Mouse (Mus musculus): ENCODE results near the gene Golga4. TPM values are rescaled to one million over a fixed set of nuclear protein-coding genes. Genes with fewer than 3 reads are reported as not detected.
A peak's percentile ranks its signal among the peaks of the same experiment; 100 is the strongest.

Gene Golga4
- polyA plus RNA-seq, 1 experiment from 2014 or later = 43.5 TPM

DNA sequence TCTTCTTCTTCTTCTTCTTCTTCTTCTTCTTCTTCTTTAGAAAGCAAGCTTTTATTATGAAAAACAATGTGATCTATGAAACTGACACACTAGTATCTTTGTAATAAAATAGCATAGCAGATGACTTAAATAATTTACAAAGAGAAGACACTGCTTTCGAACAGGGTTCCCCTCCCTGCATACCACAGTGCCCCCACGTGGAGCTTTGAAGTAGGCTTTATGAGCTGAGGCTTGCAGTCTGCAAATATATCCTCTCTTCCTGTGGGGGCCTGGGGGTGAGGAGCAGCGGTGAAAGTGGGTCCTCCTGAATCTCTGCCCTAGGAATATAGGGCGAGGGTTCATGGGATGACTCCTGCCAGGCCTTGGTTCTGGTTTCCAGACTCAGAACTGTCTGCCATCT is 64.8 kb downstream of the Golga4 start:
- H3K4me3 ChIP-seq = no peak overlapping the region
- WGBS = 65% methylated on average over 4 of the region's 4 CpGs
- H3K4me2 ChIP-seq = no peak overlapping the region
- H3K9me3 ChIP-seq = no peaks in the 10 kb centered on the region
- H3K36me3 ChIP-seq = peaks cover 54% of the 10 kb centered on the region
- H3K4me1 ChIP-seq = no peaks in the 10 kb centered on the region
- ATAC-seq (ENCODE audit: borderline replicate concordance, extremely low read depth, low FRiP score, low TSS enrichment) = no peak
- no peaks in the 10 kb centered on the region for H3K27me3 ChIP-seq
- no peak overlapping the region for H3K9ac ChIP-seq
- no peak overlapping the region for H3K27ac ChIP-seq

- no peak for ATAC-seq (ENCODE audit: borderline replicate concordance, extremely low read depth, low FRiP score, low TSS enrichment)
- Histone ChIP-seq H3K27ac (no peak overlapping the region), H3K36me3 (peaks cover 52% of the 10 kb centered on the region), H3K4me2 (no peak overlapping the region), H3K27me3 (no peaks in the 10 kb centered on the region), H3K9ac (no peak overlapping the region), H3K9me3 (no peaks in the 10 kb centered on the region), H3K4me3 (no peak overlapping the region), H3K4me1 (no peaks in the 10 kb centered on the region)
- WGBS = 78% methylated on average over 4 of the region's 4 CpGs
Measured at GRCm38 (mm10) chr9:118571701-118572100, 65.6 kb downstream of the Golga4 start.

DNA sequence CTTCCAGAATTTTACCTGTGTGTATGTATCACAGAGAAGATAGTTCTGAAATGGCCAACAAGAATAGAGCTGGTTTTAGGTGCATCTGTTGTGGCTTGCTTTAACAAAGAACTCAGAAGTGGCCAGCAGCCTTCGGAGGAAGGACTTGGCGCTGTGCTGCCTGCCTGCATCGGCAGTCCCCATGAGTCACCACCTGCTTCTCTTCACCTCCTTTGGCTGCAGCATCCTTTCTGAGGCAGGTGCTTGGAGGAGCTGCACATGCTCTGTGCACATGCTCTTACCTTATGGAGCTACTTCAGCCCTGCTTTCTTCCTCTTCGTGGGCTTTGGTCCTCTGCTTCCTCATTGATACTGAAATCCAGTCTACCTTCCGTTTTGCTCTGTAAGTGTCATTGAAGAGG is 68.8 kb downstream of the Golga4 start:
- no peaks in the 10 kb centered on the region for H3K4me1 ChIP-seq
- no peak overlapping the region for H3K27ac ChIP-seq
- no peaks in the 10 kb centered on the region for H3K9me3 ChIP-seq
- H3K4me2 ChIP-seq = no peak overlapping the region
- H3K9ac ChIP-seq = no peak overlapping the region
- no peak overlapping the region for H3K4me3 ChIP-seq
- ATAC-seq (ENCODE audit: borderline replicate concordance, extremely low read depth, low FRiP score, low TSS enrichment) = no peak
- 92% methylated on average over 5 of the region's 5 CpGs for WGBS
- H3K36me3 ChIP-seq = peaks cover 47% of the 10 kb centered on the region
- H3K27me3 ChIP-seq = no peaks in the 10 kb centered on the region

GRCm38 (mm10) chr9:118580371-118580770 is 74.3 kb downstream of the Golga4 start:
- Histone ChIP-seq H3K4me3 (no peak overlapping the region), H3K9ac (no peak overlapping the region), H3K4me1 (no peaks in the 10 kb centered on the region), H3K36me3 (peaks cover 33% of the 10 kb centered on the region; the same call in 1 of the 2 replicates), H3K4me2 (no peak overlapping the region), H3K27me3 (no peaks in the 10 kb centered on the region), H3K9me3 (no peaks in the 10 kb centered on the region), H3K27ac (no peak overlapping the region)
- WGBS = 66% methylated on average over 6 of the region's 6 CpGs
- ATAC-seq (ENCODE audit: borderline replicate concordance, extremely low read depth, low FRiP score, low TSS enrichment) = no peak

DNA sequence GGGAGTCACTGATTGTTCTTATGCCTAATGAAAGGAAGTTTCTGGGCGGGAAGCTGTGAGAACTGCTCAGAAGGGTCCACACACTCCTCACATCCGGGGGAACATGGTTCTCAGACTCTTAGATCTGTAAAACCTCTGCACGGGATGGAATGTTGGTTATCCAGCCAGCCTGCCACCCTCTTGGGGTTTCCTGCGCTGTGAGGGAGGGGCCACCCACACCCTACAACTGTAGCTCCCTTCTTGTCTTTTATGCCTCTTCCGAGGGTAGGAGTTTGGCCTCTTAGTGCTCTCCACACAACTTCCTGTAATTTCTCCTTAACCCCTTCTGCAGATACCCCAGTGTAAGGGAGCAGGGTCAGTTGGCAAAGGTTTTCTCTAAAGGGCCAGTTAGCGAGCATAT is 76.7 kb downstream of the Golga4 start:
- Histone ChIP-seq H3K27me3 (no peaks in the 10 kb centered on the region), H3K9me3 (no peaks in the 10 kb centered on the region), H3K36me3 (peaks cover 19% of the 10 kb centered on the region; the same call in 1 of the 2 replicates), H3K9ac (no peak overlapping the region), H3K27ac (no peak overlapping the region), H3K4me1 (no peaks in the 10 kb centered on the region), H3K4me2 (no peak overlapping the region), H3K4me3 (no peak overlapping the region)
- no peak for ATAC-seq (ENCODE audit: borderline replicate concordance, extremely low read depth, low FRiP score, low TSS enrichment)
- WGBS = 51% methylated on average over 6 of the region's 6 CpGs

- no peak for ATAC-seq (ENCODE audit: borderline replicate concordance, extremely low read depth, low FRiP score, low TSS enrichment)
- 92% methylated on average over 1 of the region's 1 CpGs for WGBS
- Histone ChIP-seq H3K4me1 (no peaks in the 10 kb centered on the region), H3K27me3 (no peaks in the 10 kb centered on the region), H3K4me3 (no peak overlapping the region), H3K36me3 (peaks cover 12% of the 10 kb centered on the region; the same call in 1 of the 2 replicates), H3K27ac (no peak overlapping the region), H3K9me3 (no peaks in the 10 kb centered on the region), H3K9ac (no peak overlapping the region), H3K4me2 (no peak overlapping the region)
Measured at GRCm38 (mm10) chr9:118584838-118585237, 78.8 kb downstream of the Golga4 start.

- 59% methylated on average over 6 of the region's 6 CpGs for WGBS
- Histone ChIP-seq H3K4me1 (no peaks in the 10 kb centered on the region), H3K4me2 (no peak overlapping the region), H3K36me3 (peaks cover 7% of the 10 kb centered on the region; the same call in 1 of the 2 replicates), H3K27me3 (no peaks in the 10 kb centered on the region), H3K27ac (no peak overlapping the region), H3K4me3 (no peak overlapping the region), H3K9ac (no peak overlapping the region), H3K9me3 (no peaks in the 10 kb centered on the region)
- no peak for ATAC-seq (ENCODE audit: borderline replicate concordance, extremely low read depth, low FRiP score, low TSS enrichment)
Measured at GRCm38 (mm10) chr9:118585998-118586397, 79.9 kb downstream of the Golga4 start.

- H3K36me3 ChIP-seq = peaks cover 7% of the 10 kb centered on the region; the same call in 1 of the 2 replicates
- 57% methylated on average over 4 of the region's 4 CpGs for WGBS
- H3K9me3 ChIP-seq = no peaks in the 10 kb centered on the region
- no peak overlapping the region for H3K4me2 ChIP-seq
- no peak overlapping the region for H3K9ac ChIP-seq
- no peak for ATAC-seq (ENCODE audit: borderline replicate concordance, extremely low read depth, low FRiP score, low TSS enrichment)
- no peaks in the 10 kb centered on the region for H3K27me3 ChIP-seq
- no peak overlapping the region for H3K27ac ChIP-seq
- H3K4me1 ChIP-seq = no peaks in the 10 kb centered on the region
- H3K4me3 ChIP-seq = no peak overlapping the region
Measured at GRCm38 (mm10) chr9:118587115-118587514, 81.0 kb downstream of the Golga4 start.

- WGBS = 18% methylated on average over 3 of the region's 3 CpGs
- H3K9me3 ChIP-seq = no peaks in the 10 kb centered on the region
- H3K4me1 ChIP-seq = peaks cover 12% of the 10 kb centered on the region
- H3K27me3 ChIP-seq = no peaks in the 10 kb centered on the region
- no peak for ATAC-seq (ENCODE audit: borderline replicate concordance, extremely low read depth, low FRiP score, low TSS enrichment)
- H3K4me2 ChIP-seq = no peak overlapping the region
- no peaks in the 10 kb centered on the region for H3K36me3 ChIP-seq
- H3K4me3 ChIP-seq = no peak overlapping the region
- no peak overlapping the region for H3K27ac ChIP-seq
- no peak overlapping the region for H3K9ac ChIP-seq
Measured at GRCm38 (mm10) chr9:118589249-118589648, 83.2 kb downstream of the Golga4 start.

- Histone ChIP-seq H3K9me3 (no peaks in the 10 kb centered on the region), H3K4me1 (peaks cover 12% of the 10 kb centered on the region), H3K27me3 (no peaks in the 10 kb centered on the region), H3K9ac (no peak overlapping the region), H3K4me3 (no peak overlapping the region), H3K36me3 (no peaks in the 10 kb centered on the region), H3K4me2 (no peak overlapping the region), H3K27ac (0 out of 2 replicates have a peak overlapping the region, but pooled peaks have one; percentile 1)
- ATAC-seq (ENCODE audit: borderline replicate concordance, extremely low read depth, low FRiP score, low TSS enrichment) = no peak
- 61% methylated on average over 7 of the region's 7 CpGs for WGBS
Measured at GRCm38 (mm10) chr9:118590230-118590629, 84.2 kb downstream of the Golga4 start.

DNA sequence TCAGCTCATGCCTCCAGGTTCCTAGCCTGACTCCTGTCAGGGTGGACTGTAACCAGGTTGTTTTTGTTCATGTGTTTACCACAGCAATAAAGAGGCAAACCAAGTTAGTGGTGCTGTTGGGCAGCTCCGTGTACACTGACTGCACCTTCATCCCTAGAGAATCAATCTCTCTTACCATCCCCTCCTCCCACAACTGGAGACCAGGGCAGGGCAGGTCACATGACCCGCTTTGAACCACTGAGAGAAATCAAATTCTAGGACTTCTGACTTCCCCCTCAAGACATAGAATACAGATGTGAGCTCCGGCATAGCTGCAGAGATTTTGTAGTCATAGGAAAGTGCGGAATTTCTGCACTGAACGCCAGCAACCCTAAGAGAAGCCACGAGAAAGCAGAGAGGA is 85.6 kb downstream of the Golga4 start:
- ATAC-seq (ENCODE audit: borderline replicate concordance, extremely low read depth, low FRiP score, low TSS enrichment) = no peak
- no peak overlapping the region for H3K4me2 ChIP-seq
- H3K4me1 ChIP-seq = peaks cover 12% of the 10 kb centered on the region
- no peaks in the 10 kb centered on the region for H3K36me3 ChIP-seq
- WGBS = 72% methylated on average over 6 of the region's 6 CpGs
- no peaks in the 10 kb centered on the region for H3K27me3 ChIP-seq
- no peaks in the 10 kb centered on the region for H3K9me3 ChIP-seq
- no peak overlapping the region for H3K9ac ChIP-seq
- no peak overlapping the region for H3K4me3 ChIP-seq
- H3K27ac ChIP-seq = no peak overlapping the region

DNA sequence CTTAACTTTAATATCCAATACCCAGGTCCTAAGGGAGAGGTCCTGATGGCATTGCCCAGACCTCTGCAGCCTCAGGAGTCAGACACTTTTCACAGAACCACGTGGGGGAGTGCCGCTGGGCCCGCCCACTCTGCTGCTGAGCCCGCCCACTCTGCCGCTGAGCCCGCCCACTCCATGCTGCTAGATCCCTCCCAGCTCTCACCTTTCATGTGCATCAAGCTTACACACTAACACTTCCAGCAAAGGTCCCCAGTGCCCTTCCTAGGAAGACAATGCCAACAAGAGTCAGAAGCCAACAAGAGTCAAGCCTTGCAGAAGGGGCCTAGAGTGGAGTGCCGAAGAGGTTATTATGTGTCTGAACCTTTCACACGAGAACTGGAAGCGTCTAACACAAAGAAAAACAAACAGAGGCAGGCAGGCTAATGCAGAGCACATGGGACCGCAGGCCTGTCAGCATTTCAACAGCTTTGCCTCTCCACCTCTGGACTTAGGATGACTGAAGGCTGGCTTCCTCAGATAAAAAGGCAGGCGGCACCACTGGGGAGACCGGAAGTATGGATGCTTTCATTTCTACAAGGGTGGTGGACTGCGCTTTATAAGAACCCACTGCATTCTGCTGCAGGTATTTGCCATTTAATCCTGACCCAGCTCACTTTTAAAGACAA is 86.7 kb downstream of the Golga4 start:
- H3K4me2 ChIP-seq = 0 out of 2 replicates have a peak overlapping the region, but pooled peaks have one; percentile 23
- no peak overlapping the region for H3K4me3 ChIP-seq
- H3K27ac ChIP-seq = no peak overlapping the region
- H3K9ac ChIP-seq = no peak overlapping the region
- peak; percentile 53; the same call in 1 of the 2 replicates for ATAC-seq (ENCODE audit: borderline replicate concordance, extremely low read depth, low FRiP score, low TSS enrichment)
- peaks cover 12% of the 10 kb centered on the region for H3K4me1 ChIP-seq
- H3K9me3 ChIP-seq = no peaks in the 10 kb centered on the region
- no peaks in the 10 kb centered on the region for H3K36me3 ChIP-seq
- H3K27me3 ChIP-seq = no peaks in the 10 kb centered on the region
- WGBS = 34% methylated on average over 13 of the region's 13 CpGs

Data from lung, embryonic 15.5 days (tissue).